8 mouse cellular contexts compared by ENCODE assay signal in genomic region chr1:160212703-160213669, GRCm38 (mm10). TPM values are rescaled to one million over a fixed set of nuclear protein-coding genes. Genes with fewer than 3 reads are reported as not detected.
DNase-seq lines count a peak whose midpoint lies in the region; ATAC-seq and TF ChIP-seq lines count a peak whose summit lies in the region.

Cacybp (minus strand) TSS chr1:160212875.

- peaks cover 15% of the 10 kb centered on the region for H3K36me3 ChIP-seq in G1E (replicated peaks)
- H3K36me3 ChIP-seq in forebrain, embryonic 16.5 days (ENCODE audit: control insufficient read depth, insufficient read depth): no peaks in the 10 kb centered on the region
- peaks cover 4% of the 10 kb centered on the region; the same call in 1 of the 2 replicates for H3K36me3 ChIP-seq in lung, embryonic 14.5 days (ENCODE audit: insufficient read depth)
- H3K36me3 ChIP-seq in thymus, adult 2 months (ENCODE audit: control insufficient read depth, insufficient read depth, low read length): peaks cover under 1% of the 10 kb centered on the region

- WGBS in forebrain, embryonic 16.5 days: under 1% methylated on average over 74 of the region's 76 CpGs
- WGBS in lung, embryonic 14.5 days: under 1% methylated on average over 72 of the region's 76 CpGs
- under 1% methylated on average over 76 of the region's 76 CpGs for WGBS in olfactory bulb, adult 2 months
- WGBS in thymus, adult 2 months: under 1% methylated on average over 76 of the region's 76 CpGs

- H3K4me1 ChIP-seq in G1E (ENCODE audit: insufficient read depth, low read depth, low read length): peaks cover 26% of the 10 kb centered on the region
- peaks cover 25% of the 10 kb centered on the region for H3K4me1 ChIP-seq in forebrain, embryonic 16.5 days (replicated peaks; ENCODE audit: control insufficient read depth, insufficient read depth, low read length)
- H3K4me1 ChIP-seq in lung, embryonic 14.5 days (ENCODE audit: insufficient read depth): peaks cover 9% of the 10 kb centered on the region
- no peaks in the 10 kb centered on the region for H3K4me1 ChIP-seq in olfactory bulb, adult 2 months (ENCODE audit: control insufficient read depth, insufficient read depth, low read length)
- 0 out of 2 replicates have a peak, but pooled peaks cover 2% of the 10 kb centered on the region for H3K4me1 ChIP-seq in thymus, adult 2 months (replicated peaks; ENCODE audit: control insufficient read depth, insufficient read depth, low read length)

- H3K27ac ChIP-seq in forebrain, embryonic 16.5 days (ENCODE audit: low read length): peak within 1 kb of the TSS; percentile 100
- H3K27ac ChIP-seq in layer of hippocampus, adult 2 months: peak within 1 kb of the TSS; percentile 99
- H3K27ac ChIP-seq in lung, embryonic 14.5 days (ENCODE audit: low read depth): peak within 1 kb of the TSS; percentile 99
- H3K27ac ChIP-seq in olfactory bulb, adult 2 months (ENCODE audit: insufficient read depth, low read depth, low read length): peak within 1 kb of the TSS; percentile 100
- H3K27ac ChIP-seq in thymus, adult 2 months (ENCODE audit: control insufficient read depth, insufficient read depth, low read length): peak within 1 kb of the TSS; percentile 95

- H3K9ac ChIP-seq in forebrain, embryonic 16.5 days (replicated peaks; ENCODE audit: low read depth, low read length): peak within 1 kb of the TSS; percentile 94
- peak within 1 kb of the TSS; percentile 92 for H3K9ac ChIP-seq in lung, embryonic 14.5 days

- DNase-seq in G1E (ENCODE audit: low spot score): peak; percentile 66
- peak; percentile 99 to 100 for DNase-seq in cerebellum, adult 18-20 months
- peak; percentile 100 for DNase-seq in heart, postnatal 36 days
- DNase-seq in layer of hippocampus, adult 2 months (ENCODE audit: low spot score in 2 of 2): peak; percentile 99 to 100
- DNase-seq in lung, embryonic 14.5 days: peak; percentile 99
- peak; percentile 100 for DNase-seq in thymus, adult 2 months

- no peaks in the 10 kb centered on the region for H3K9me3 ChIP-seq in G1E (replicated peaks)
- H3K9me3 ChIP-seq in forebrain, embryonic 16.5 days (ENCODE audit: control insufficient read depth, low read length): no peaks in the 10 kb centered on the region
- no peaks in the 10 kb centered on the region for H3K9me3 ChIP-seq in lung, embryonic 14.5 days (ENCODE audit: low read depth, low read length)

- TF ChIP-seq CTCF in G1E (IDR thresholded peaks at IDR 0.05; ENCODE audit: low read depth, low read length): peak; percentile 34; the same call in 1 of the 2 replicates
- TF ChIP-seq CTCF in layer of hippocampus, adult 2 months (conservative IDR thresholded peaks at IDR 0.05): peak; percentile 94
- peak; percentile 78 for TF ChIP-seq CTCF in lung, embryonic 14.5 days (IDR thresholded peaks at IDR 0.05; ENCODE audit: low read depth)
- TF ChIP-seq CTCF in olfactory bulb, adult 2 months (IDR thresholded peaks at IDR 0.05; ENCODE audit: insufficient read depth, low read depth, low read length): peak; percentile 97
- peak; percentile 91 for TF ChIP-seq CTCF in thymus, adult 2 months (IDR thresholded peaks at IDR 0.05; ENCODE audit: borderline replicate concordance, control insufficient read depth, extremely low read depth, insufficient read depth, low read length, poor library complexity)

- TF ChIP-seq POLR2A in olfactory bulb, adult 2 months (IDR thresholded peaks at IDR 0.05; ENCODE audit: insufficient read depth, low read depth, low read length): peak; percentile 80
- peak; percentile 85; the same call in 1 of the 2 replicates for TF ChIP-seq POLR2A in thymus, adult 2 months (IDR thresholded peaks at IDR 0.05; ENCODE audit: control insufficient read depth, extremely low read depth, insufficient read depth, low read length, poor library complexity)

- H3K4me3 ChIP-seq in G1E (ENCODE audit: low read depth, low read length): peak within 1 kb of the TSS; percentile 95
- H3K4me3 ChIP-seq in forebrain, embryonic 16.5 days (replicated peaks; ENCODE audit: low read length): peak within 1 kb of the TSS; percentile 93
- H3K4me3 ChIP-seq in layer of hippocampus, adult 2 months: peak within 1 kb of the TSS; percentile 91
- H3K4me3 ChIP-seq in lung, embryonic 14.5 days (ENCODE audit: low read depth, low read length): peak within 1 kb of the TSS; percentile 91
- peak within 1 kb of the TSS; percentile 80 for H3K4me3 ChIP-seq in olfactory bulb, adult 2 months (ENCODE audit: insufficient read depth, low read depth, low read length)
- H3K4me3 ChIP-seq in thymus, adult 2 months (ENCODE audit: control insufficient read depth, insufficient read depth, low read length): peak within 1 kb of the TSS; percentile 90

- ATAC-seq in G1E (ENCODE audit: extremely low read depth, insufficient number of reproducible peaks, low FRiP score, poor library complexity, severe bottlenecking): peak; percentile 89
- peak; percentile 97 for ATAC-seq in forebrain, embryonic 16.5 days
- ATAC-seq in lung, embryonic 14.5 days (ENCODE audit: insufficient read depth): peak; percentile 98

- no peaks in the 10 kb centered on the region for H3K27me3 ChIP-seq in G1E (ENCODE audit: insufficient read depth, low read length)
- H3K27me3 ChIP-seq in forebrain, embryonic 16.5 days (replicated peaks; ENCODE audit: control insufficient read depth, insufficient read depth, low read length): no peaks in the 10 kb centered on the region
- no peaks in the 10 kb centered on the region for H3K27me3 ChIP-seq in lung, embryonic 14.5 days (ENCODE audit: insufficient read depth, low read length)
- H3K27me3 ChIP-seq in thymus, adult 2 months (ENCODE audit: control insufficient read depth, insufficient read depth, low read length): no peaks in the 10 kb centered on the region

- intact Hi-C loops in heart, postnatal 36 days (cut with DNase I): loop anchor here (5.0 kb wide), 1 partner anchor 819 kb away; the partner anchor contains the start of gene Zbtb37

- H3K4me2 ChIP-seq in forebrain, embryonic 16.5 days (ENCODE audit: low read length): peak within 1 kb of the TSS; percentile 87
- H3K4me2 ChIP-seq in lung, embryonic 14.5 days: peak within 1 kb of the TSS; percentile 84

RNA-seq across cellular contexts. Expression of gene Cacybp, which starts in this region (rescaled TPM):
- total RNA-seq in G1E (2014; fragmentation: Nextera tagmentation): 225 and 301 TPM in 2 replicates
- total RNA-seq in G1E (2017): 151 and 185 TPM in 2 replicates
- polyA plus RNA-seq in G1E (2012): 81.0 and 83.8 TPM in 2 replicates
- polyA plus RNA-seq in forebrain, embryonic 16.5 days (2015; fragmentation: Nextera tagmentation; extraction: Ambion mirVana): 293 and 313 TPM in 2 replicates
- total RNA-seq in heart, postnatal 36 days (2021): 10 to 100 TPM; 62.9 to 70.7 TPM
- 10 to 100 TPM; 88.7 to 91.3 TPM for total RNA-seq in layer of hippocampus, adult 2 months (2021)
- 253 and 257 TPM in 2 replicates for polyA plus RNA-seq in lung, embryonic 14.5 days (2014; fragmentation: Nextera tagmentation; extraction: Ambion mirVana)
- polyA plus RNA-seq in olfactory bulb, adult 2 months (2012; ENCODE audit: insufficient read depth, insufficient read length, low replicate concordance, missing spikeins): 146 TPM in 1 of 2 replicates, not detected in the other
- polyA plus RNA-seq in thymus, adult 2 months (2012; rRNA removed): 13.5 and 15.0 TPM in 2 replicates

Comparison
In these comparisons a context has a peak if more than half of its experiments do, and no peak if none do; other contexts are left out.
1. Peak in every context shown above with its lines: DNase-seq, ATAC-seq, H3K4me3 ChIP-seq and H3K27ac ChIP-seq.
2. CTCF ChIP-seq: peak in every context shown above with its lines; median percentile 97 in olfactory bulb, adult 2 months; 94 in layer of hippocampus, adult 2 months; 91 in thymus, adult 2 months; 78 in lung, embryonic 14.5 days; 34 in G1E.